Mouse (Mus musculus) hindbrain, embryonic 13.5 days (tissue): Measurements from ENCODE around the gene Ost4. TPM values are rescaled to one million over a fixed set of nuclear protein-coding genes. Genes with fewer than 3 reads are reported as not detected.

ENCODE experiments used
- ATAC-seq: fragments of 200-750 bp; cut with Nextera tagmentation; 2 replicates; pipeline ENCODE4 v1.8.0; 2017; ENCODE audit warnings: moderate TSS enrichment; ENCODE audit not compliant: low FRiP score
- H3K27ac ChIP-seq: fragments of 300-500 bp; sonication (generic); 2 replicates; pipeline ENCODE4 v1.5.1; 2015; ENCODE audit warnings: inconsistent platforms, mild to moderate bottlenecking, moderate library complexity
- H3K27me3 ChIP-seq: fragments of 300-500 bp; sonication (generic); 2 replicates; pipeline ENCODE4 v1.6.1; 2015; ENCODE audit warnings: mild to moderate bottlenecking, inconsistent platforms
- H3K36me3 ChIP-seq: fragments of 300-500 bp; sonication (generic); 2 replicates; pipeline ENCODE4 v1.6.1; 2015; ENCODE audit warnings: mild to moderate bottlenecking, inconsistent platforms
- H3K4me1 ChIP-seq: fragments of 300-500 bp; sonication (generic); replicated peaks from 2 replicates; pipeline ENCODE4 v1.6.1; 2015; ENCODE audit warnings: inconsistent platforms
- H3K4me2 ChIP-seq: fragments of 300-500 bp; sonication (generic); 2 replicates; pipeline ENCODE4 v1.6.1; 2015; ENCODE audit warnings: inconsistent platforms, mild to moderate bottlenecking, moderate library complexity
- H3K4me3 ChIP-seq: fragments of 300-500 bp; sonication (generic); 2 replicates; pipeline ENCODE4 v1.5.1; 2015; ENCODE audit warnings: mild to moderate bottlenecking, inconsistent platforms
- H3K9ac ChIP-seq: fragments of 300-500 bp; sonication (generic); 2 replicates; pipeline ENCODE4 v1.6.1; 2015; ENCODE audit warnings: mild to moderate bottlenecking, inconsistent platforms
- H3K9me3 ChIP-seq: fragments of 300-500 bp; sonication (generic); 2 replicates; pipeline ENCODE4 v1.6.1; 2016; ENCODE audit warnings: inconsistent platforms
- WGBS: fragments of 180-500 bp; shearing (Covaris S2); methylation state at CpG from one replicate; pipeline ENCODE4 v1.1.7; 2015; 5-methylcytosine and 5-hydroxymethylcytosine counted together
- polyA plus RNA-seq: library from polyadenylated mRNA; unstranded; fragments of >200 nt; fragmentation: Nextera tagmentation; extraction: Ambion mirVana; gene quantifications from 2 replicates; pipeline ENCODE4 v1.2.1, GENCODE M21; 2015

Gene Ost4
- polyA plus RNA-seq = 272 and 289 TPM in 2 replicates

- peak; percentile 95 for ATAC-seq
Observed at GRCm38 (mm10) chr5:30907413-30908059, at the start of gene Ost4. TSS of gene Ost4 (minus strand) at chr5:30907788.

GRCm38 (mm10) chr5:30955751-30956150 lies 48.2 kb upstream of the Ost4 start:
- Histone ChIP-seq H3K4me1 (peaks cover 27% of the 10 kb centered on the region), H3K27ac (no peak overlapping the region), H3K9me3 (no peaks in the 10 kb centered on the region), H3K9ac (0 out of 2 replicates have a peak overlapping the region, but pooled peaks have one; percentile 19), H3K36me3 (peaks cover 58% of the 10 kb centered on the region), H3K27me3 (no peaks in the 10 kb centered on the region), H3K4me3 (no peak overlapping the region), H3K4me2 (no peak overlapping the region)
- no peak for ATAC-seq
- WGBS = 97% methylated on average over 6 of the region's 6 CpGs

More at GRCm38 (mm10) chr5:30907413-30908059, at the start of gene Ost4:
- Histone ChIP-seq H3K9ac (peak within 1 kb of the TSS; percentile 89), H3K27me3 (peaks cover 3% of the 10 kb centered on the region; the same call in 1 of the 2 replicates), H3K4me1 (peaks cover 49% of the 10 kb centered on the region), H3K9me3 (no peaks in the 10 kb centered on the region), H3K36me3 (peaks cover 37% of the 10 kb centered on the region), H3K27ac (peak within 1 kb of the TSS; percentile 91), H3K4me3 (peak within 1 kb of the TSS; percentile 75), H3K4me2 (peak within 1 kb of the TSS; percentile 84)
- WGBS = under 1% methylated on average over 58 of the region's 58 CpGs

GRCm38 (mm10) chr5:30954556-30954955 lies 47.0 kb upstream of the Ost4 start:
- Histone ChIP-seq H3K4me2 (no peak overlapping the region), H3K9me3 (no peaks in the 10 kb centered on the region), H3K36me3 (peaks cover 58% of the 10 kb centered on the region), H3K27me3 (no peaks in the 10 kb centered on the region), H3K9ac (no peak overlapping the region), H3K27ac (no peak overlapping the region), H3K4me1 (peaks cover 35% of the 10 kb centered on the region), H3K4me3 (no peak overlapping the region)
- no peak for ATAC-seq
- WGBS = 95% methylated on average over 9 of the region's 9 CpGs

GRCm38 (mm10) chr5:30954065-30954464 lies 46.5 kb upstream of the Ost4 start:
- Histone ChIP-seq H3K27me3 (no peaks in the 10 kb centered on the region), H3K9me3 (no peaks in the 10 kb centered on the region), H3K4me2 (no peak overlapping the region), H3K4me3 (no peak overlapping the region), H3K9ac (no peak overlapping the region), H3K27ac (no peak overlapping the region), H3K4me1 (peaks cover 35% of the 10 kb centered on the region), H3K36me3 (peaks cover 58% of the 10 kb centered on the region)
- WGBS = 95% methylated on average over 6 of the region's 6 CpGs
- ATAC-seq = no peak

- WGBS = 89% methylated on average over 5 of the region's 5 CpGs
- Histone ChIP-seq H3K4me1 (peaks cover 22% of the 10 kb centered on the region), H3K4me2 (no peak overlapping the region), H3K27me3 (no peaks in the 10 kb centered on the region), H3K27ac (no peak overlapping the region), H3K36me3 (peaks cover 47% of the 10 kb centered on the region), H3K9me3 (no peaks in the 10 kb centered on the region), H3K9ac (no peak overlapping the region), H3K4me3 (no peak overlapping the region)
- no peak for ATAC-seq
Observed at GRCm38 (mm10) chr5:30952551-30952950, 45.0 kb upstream of the Ost4 start.

GRCm38 (mm10) chr5:30951706-30952105 lies 44.1 kb upstream of the Ost4 start:
- no peak overlapping the region for H3K4me3 ChIP-seq
- no peak overlapping the region for H3K27ac ChIP-seq
- no peak for ATAC-seq
- peaks cover 43% of the 10 kb centered on the region for H3K36me3 ChIP-seq
- no peaks in the 10 kb centered on the region for H3K27me3 ChIP-seq
- no peaks in the 10 kb centered on the region for H3K9me3 ChIP-seq
- H3K9ac ChIP-seq = no peak overlapping the region
- WGBS = 89% methylated on average over 6 of the region's 6 CpGs
- H3K4me1 ChIP-seq = peaks cover 19% of the 10 kb centered on the region
- no peak overlapping the region for H3K4me2 ChIP-seq

- ATAC-seq = no peak
- Histone ChIP-seq H3K36me3 (peaks cover 41% of the 10 kb centered on the region), H3K9ac (no peak overlapping the region), H3K9me3 (no peaks in the 10 kb centered on the region), H3K4me3 (no peak overlapping the region), H3K27ac (no peak overlapping the region), H3K27me3 (peaks cover 5% of the 10 kb centered on the region; the same call in 1 of the 2 replicates), H3K4me2 (peak overlapping the region; percentile 88; the same call in 1 of the 2 replicates), H3K4me1 (peaks cover 19% of the 10 kb centered on the region)
- 96% methylated on average over 2 of the region's 2 CpGs for whole genome bisulfite sequencing
Observed at GRCm38 (mm10) chr5:30950922-30951321, 43.3 kb upstream of the Ost4 start.

- Histone ChIP-seq H3K9ac (peak overlapping the region; percentile 77), H3K27ac (peak overlapping the region; percentile 75; the same call in 1 of the 2 replicates), H3K36me3 (peaks cover 36% of the 10 kb centered on the region), H3K4me1 (peaks cover 20% of the 10 kb centered on the region), H3K27me3 (peaks cover 5% of the 10 kb centered on the region; the same call in 1 of the 2 replicates), H3K4me3 (peak overlapping the region; percentile 59), H3K4me2 (peak overlapping the region; percentile 88), H3K9me3 (no peaks in the 10 kb centered on the region)
- 65% methylated on average over 4 of the region's 4 CpGs for WGBS
- ATAC-seq = no peak; the same call in 1 of the 2 replicates
Observed at GRCm38 (mm10) chr5:30950451-30950850, 42.9 kb upstream of the Ost4 start.

- ATAC-seq = peak; percentile 86
Observed at GRCm38 (mm10) chr5:30949654-30950326, 42.2 kb upstream of the Ost4 start.

GRCm38 (mm10) chr5:30948620-30949019 lies 41.0 kb upstream of the Ost4 start:
- 81% methylated on average over 5 of the region's 5 CpGs for WGBS
- ATAC-seq = no peak
- H3K4me1 ChIP-seq = peaks cover 31% of the 10 kb centered on the region
- H3K36me3 ChIP-seq = peaks cover 18% of the 10 kb centered on the region
- no peak overlapping the region for H3K4me3 ChIP-seq
- no peak overlapping the region for H3K9ac ChIP-seq
- H3K27me3 ChIP-seq = peaks cover 8% of the 10 kb centered on the region
- no peaks in the 10 kb centered on the region for H3K9me3 ChIP-seq
- H3K4me2 ChIP-seq = no peak overlapping the region
- no peak overlapping the region for H3K27ac ChIP-seq

More at GRCm38 (mm10) chr5:30949654-30950326, 42.2 kb upstream of the Ost4 start:
- H3K27me3 ChIP-seq = peaks cover 8% of the 10 kb centered on the region
- H3K4me2 ChIP-seq = peak overlapping the region; percentile 88
- peaks cover 26% of the 10 kb centered on the region for H3K4me1 ChIP-seq
- no peaks in the 10 kb centered on the region for H3K9me3 ChIP-seq
- H3K9ac ChIP-seq = peak overlapping the region; percentile 77
- 1% methylated on average over 31 of the region's 31 CpGs for WGBS
- H3K27ac ChIP-seq = peak overlapping the region; percentile 75
- H3K4me3 ChIP-seq = peak overlapping the region; percentile 59
- H3K36me3 ChIP-seq = peaks cover 30% of the 10 kb centered on the region

GRCm38 (mm10) chr5:30944956-30945781 lies 37.6 kb upstream of the Ost4 start, which contains the start of gene Cgref1:
TSS of gene Cgref1 (minus strand) at chr5:30945591.
- H3K36me3 ChIP-seq = no peaks in the 10 kb centered on the region
- WGBS = 5% methylated on average over 44 of the region's 44 CpGs
- no peak within 1 kb of the TSS; the same call in 1 of the 2 replicates for H3K27ac ChIP-seq
- H3K4me3 ChIP-seq = peak within 1 kb of the TSS; percentile 56
- H3K9ac ChIP-seq = peak within 1 kb of the TSS; percentile 79
- H3K9me3 ChIP-seq = no peaks in the 10 kb centered on the region
- peaks cover 23% of the 10 kb centered on the region for H3K4me1 ChIP-seq
- H3K27me3 ChIP-seq = peaks cover 8% of the 10 kb centered on the region
- ATAC-seq = peak; percentile 74
- peak within 1 kb of the TSS; percentile 81 for H3K4me2 ChIP-seq

- no peak for ATAC-seq
- Histone ChIP-seq H3K27me3 (peaks cover 8% of the 10 kb centered on the region), H3K4me2 (peak overlapping the region; percentile 81), H3K36me3 (no peaks in the 10 kb centered on the region), H3K4me3 (peak overlapping the region; percentile 56), H3K9ac (peak overlapping the region; percentile 79; the same call in 1 of the 2 replicates), H3K4me1 (peaks cover 17% of the 10 kb centered on the region), H3K9me3 (no peaks in the 10 kb centered on the region), H3K27ac (no peak overlapping the region)
- 87% methylated on average over 6 of the region's 6 CpGs for WGBS
Observed at GRCm38 (mm10) chr5:30944344-30944743, 36.8 kb upstream of the Ost4 start.
